Mouse (Mus musculus) liver, adult 2 months (tissue): ENCODE results near the gene Arg2. TPM values are rescaled to one million over a fixed set of nuclear protein-coding genes. Genes with fewer than 3 reads are reported as not detected.

Experiments used
- DNase-seq: peaks from one replicate; pipeline ENCODE4 v3.0.0-alpha.2; 2011; ENCODE audit warnings: low read depth, low spot score; ENCODE audit errors: extremely low read depth
- H3K27ac ChIP-seq: fragments of 200-500 bp; replicated peaks from 2 replicates; pipeline ENCODE4 v1.5.1; 2012; ENCODE audit warnings: low read depth, mild to moderate bottlenecking, control low read depth, inconsistent platforms, low read length; ENCODE audit not compliant: insufficient read depth
- H3K27me3 ChIP-seq: fragments of 200-500 bp; 2 replicates; pipeline ENCODE4 v1.6.1; 2012; ENCODE audit warnings: mild to moderate bottlenecking, moderate library complexity, low read length, inconsistent platforms; ENCODE audit not compliant: control insufficient read depth, insufficient read depth
- H3K36me3 ChIP-seq: fragments of 200-500 bp; 2 replicates; pipeline ENCODE4 v1.6.1; 2012; ENCODE audit warnings: low read length, inconsistent platforms; ENCODE audit not compliant: control insufficient read depth, insufficient read depth
- H3K4me1 ChIP-seq: fragments of 200-500 bp; 2 replicates; pipeline ENCODE4 v1.6.1; 2011; ENCODE audit warnings: low read length; ENCODE audit not compliant: control insufficient read depth, insufficient read depth
- H3K4me3 ChIP-seq: fragments of 200-500 bp; 2 replicates; pipeline ENCODE4 v1.5.1; 2011; ENCODE audit warnings: low read depth, mild to moderate bottlenecking, control low read depth, low read length, moderate library complexity; ENCODE audit not compliant: insufficient read depth
- H3K79me2 ChIP-seq: fragments of 200-500 bp; 2 replicates; pipeline ENCODE4 v1.6.1; 2012; ENCODE audit warnings: inconsistent platforms, mild to moderate bottlenecking, low read length, moderate library complexity; ENCODE audit not compliant: control insufficient read depth, insufficient read depth
- H3K9ac ChIP-seq: fragments of 200-500 bp; 2 replicates; pipeline ENCODE4 v1.6.1; 2012; ENCODE audit warnings: low read depth, mild to moderate bottlenecking, control low read depth, inconsistent platforms, low read length
- CTCF ChIP-seq: fragments of 200-500 bp; IDR thresholded peaks from 2 replicates; pipeline ENCODE4 v1.5.1; 2011; ENCODE audit warnings: low read depth, low read length, control low read depth
- POLR2A ChIP-seq: fragments of 200-500 bp; IDR thresholded peaks from 2 replicates; pipeline ENCODE4 v1.6.1; 2011; ENCODE audit warnings: low read length, control low read depth; ENCODE audit not compliant: insufficient read depth; ENCODE audit errors: extremely low read depth
- WGBS: fragments of 180-500 bp; shearing (Covaris S2); methylation state at CpG from one replicate; pipeline ENCODE4 v1.1.7; 2018; 5-methylcytosine and 5-hydroxymethylcytosine counted together
- polyA plus RNA-seq: library from polyadenylated mRNA; depleted of rRNA; stranded (reverse); fragments of >200 nt; gene quantifications from 2 replicates; pipeline ENCODE4 v1.2.3, GENCODE M21; 2012
- total RNA-seq: library from RNA; depleted of rRNA; stranded (reverse); fragments of >200 nt; gene quantifications from 2 replicates; pipeline ENCODE4 v1.2.3, GENCODE M21; 2014

The Arg2 gene
- total and polyA plus RNA-seq, 2 experiments = 0.46 TPM; not detected in 1

DNA sequence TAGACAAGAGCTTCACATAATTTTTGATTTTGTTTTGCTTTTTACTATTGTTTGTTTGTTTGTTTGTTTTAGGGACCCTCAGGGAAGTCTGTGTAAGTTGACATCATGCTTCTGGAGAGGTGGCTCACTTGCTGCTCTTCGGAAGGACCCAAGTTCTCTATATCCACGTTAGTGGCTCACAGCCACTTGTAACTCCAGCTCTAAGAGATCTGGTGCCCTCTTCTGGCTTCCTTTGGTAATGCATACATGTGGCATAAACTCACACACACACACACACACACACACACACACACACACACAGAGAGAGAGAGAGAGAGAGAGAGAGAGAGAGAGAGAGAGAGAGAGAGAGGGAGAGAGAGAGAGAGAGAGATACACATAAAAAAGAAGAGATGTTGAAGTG lies 26.0 kb upstream of the Arg2 start:
- H3K27me3 ChIP-seq = 0 out of 2 replicates have a peak, but pooled peaks cover 3% of the 10 kb centered on the region
- no peaks in the 10 kb centered on the region for H3K79me2 ChIP-seq
- H3K4me3 ChIP-seq = no peak overlapping the region
- WGBS = 84% methylated on average over 2 of the region's 2 CpGs
- no peaks in the 10 kb centered on the region for H3K36me3 ChIP-seq
- peaks cover 2% of the 10 kb centered on the region; the same call in 1 of the 2 replicates for H3K4me1 ChIP-seq
- no peak for DNase-seq
- H3K9ac ChIP-seq = no peak overlapping the region
- no peak overlapping the region for H3K27ac ChIP-seq
- TF ChIP-seq CTCF (no peak), POLR2A (no peak)

DNA sequence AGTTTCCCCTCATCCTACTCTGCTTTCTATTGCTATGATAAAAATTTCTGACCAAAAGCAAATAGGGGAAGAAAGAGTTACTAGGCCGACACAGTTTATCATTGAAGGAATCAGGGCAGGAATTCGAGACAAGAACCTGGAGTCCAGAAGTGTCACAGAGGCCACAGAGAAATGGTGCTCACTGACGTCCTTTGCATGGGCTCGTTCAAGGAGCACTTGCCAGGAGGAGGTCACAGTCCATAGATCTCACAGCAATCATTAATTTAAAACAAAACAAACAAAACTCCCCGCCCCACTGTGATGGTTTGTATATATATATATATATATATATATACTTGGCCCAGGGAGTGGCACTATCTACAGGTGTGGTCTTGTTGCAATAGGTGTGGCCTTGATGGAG lies 25.3 kb upstream of the Arg2 start:
- H3K9ac ChIP-seq = no peak overlapping the region
- no peaks in the 10 kb centered on the region for H3K36me3 ChIP-seq
- no peak for DNase-seq
- no peaks in the 10 kb centered on the region for H3K79me2 ChIP-seq
- H3K4me1 ChIP-seq = peaks cover 2% of the 10 kb centered on the region; the same call in 1 of the 2 replicates
- no peak for TF ChIP-seq POLR2A
- no peak for TF ChIP-seq CTCF
- no peak overlapping the region for H3K27ac ChIP-seq
- H3K27me3 ChIP-seq = 0 out of 2 replicates have a peak, but pooled peaks cover 3% of the 10 kb centered on the region
- 81% methylated on average over 5 of the region's 5 CpGs for WGBS
- H3K4me3 ChIP-seq = no peak overlapping the region

DNA sequence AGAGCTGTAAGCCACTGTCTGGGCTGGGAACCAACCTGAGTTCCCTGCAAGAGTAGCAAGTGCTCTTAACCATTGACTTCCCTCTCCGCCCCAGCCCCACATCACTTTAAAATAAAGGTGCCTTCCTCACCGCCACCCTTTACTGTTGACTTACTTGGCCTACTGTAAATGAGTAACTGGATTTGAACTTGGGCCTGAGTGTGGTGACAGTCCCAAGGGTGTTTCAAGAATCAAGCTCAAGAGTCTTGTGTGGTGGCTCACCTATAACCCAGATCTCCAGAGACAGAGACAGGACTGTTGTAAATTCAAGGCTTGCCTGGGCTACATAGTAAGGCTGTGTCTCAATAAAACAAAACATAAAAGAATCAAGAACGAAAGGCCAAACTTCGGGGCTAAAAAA lies 11.6 kb upstream of the Arg2 start:
- no peaks in the 10 kb centered on the region for H3K36me3 ChIP-seq
- H3K9ac ChIP-seq = no peak overlapping the region
- no peaks in the 10 kb centered on the region for H3K4me1 ChIP-seq
- TF ChIP-seq CTCF (no peak), POLR2A (no peak)
- no peak overlapping the region for H3K4me3 ChIP-seq
- WGBS = 89% methylated on average over 4 of the region's 4 CpGs
- no peak for DNase-seq
- no peaks in the 10 kb centered on the region for H3K27me3 ChIP-seq
- H3K79me2 ChIP-seq = no peaks in the 10 kb centered on the region
- H3K27ac ChIP-seq = no peak overlapping the region

DNA sequence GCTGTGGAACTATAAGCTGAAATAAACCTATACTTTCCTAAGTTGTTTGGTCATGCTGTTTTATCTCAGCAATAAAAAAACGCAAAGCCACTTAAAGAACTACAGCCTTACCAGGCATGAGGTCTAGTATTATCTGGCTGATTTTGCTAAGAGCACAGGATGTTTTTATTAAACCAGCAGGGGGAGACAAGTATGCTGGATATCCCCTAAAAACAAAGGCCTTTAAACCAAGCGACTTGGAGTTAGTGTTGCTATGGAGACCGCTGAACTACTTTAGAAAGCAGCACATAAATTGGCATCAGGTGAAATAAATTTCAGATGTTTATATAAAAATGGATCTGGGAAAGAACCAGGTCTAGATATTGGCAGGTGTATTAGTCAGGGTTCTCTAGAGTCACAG lies 7.8 kb upstream of the Arg2 start:
- H3K36me3 ChIP-seq = no peaks in the 10 kb centered on the region
- no peak for TF ChIP-seq POLR2A
- TF ChIP-seq CTCF = no peak
- DNase-seq = no peak
- H3K79me2 ChIP-seq = no peaks in the 10 kb centered on the region
- WGBS = 39% methylated on average over 3 of the region's 3 CpGs
- H3K4me3 ChIP-seq = no peak overlapping the region
- no peaks in the 10 kb centered on the region for H3K4me1 ChIP-seq
- H3K27me3 ChIP-seq = no peaks in the 10 kb centered on the region
- no peak overlapping the region for H3K9ac ChIP-seq
- no peak overlapping the region for H3K27ac ChIP-seq

DNA sequence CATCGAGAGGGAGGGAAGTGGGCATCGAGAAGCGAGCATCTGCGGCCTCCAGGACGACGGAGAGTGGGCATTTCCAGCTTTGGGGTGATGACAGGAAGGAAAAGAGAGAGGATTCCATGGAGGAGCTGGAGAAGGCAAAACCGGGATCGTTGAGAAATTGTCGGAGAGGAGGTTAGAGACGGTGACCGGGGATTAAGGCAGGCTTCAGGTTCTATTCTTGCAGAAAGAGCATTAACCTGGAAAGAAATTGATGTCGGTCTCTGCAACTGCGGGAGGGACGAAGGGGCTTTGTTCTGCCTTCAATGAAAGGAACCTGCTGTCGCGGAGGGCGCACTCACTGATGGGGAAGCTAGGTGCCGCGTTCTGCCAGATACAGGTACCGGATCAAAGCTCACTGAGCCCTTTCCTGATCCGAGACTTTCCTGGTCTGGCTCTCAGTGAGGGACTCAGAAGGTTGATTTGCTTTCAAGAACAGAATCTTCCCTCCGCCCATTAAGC lies 650 bp downstream of the Arg2 start:
- TF ChIP-seq POLR2A (no peak), CTCF (no peak)
- no peak overlapping the region for H3K9ac ChIP-seq

DNA sequence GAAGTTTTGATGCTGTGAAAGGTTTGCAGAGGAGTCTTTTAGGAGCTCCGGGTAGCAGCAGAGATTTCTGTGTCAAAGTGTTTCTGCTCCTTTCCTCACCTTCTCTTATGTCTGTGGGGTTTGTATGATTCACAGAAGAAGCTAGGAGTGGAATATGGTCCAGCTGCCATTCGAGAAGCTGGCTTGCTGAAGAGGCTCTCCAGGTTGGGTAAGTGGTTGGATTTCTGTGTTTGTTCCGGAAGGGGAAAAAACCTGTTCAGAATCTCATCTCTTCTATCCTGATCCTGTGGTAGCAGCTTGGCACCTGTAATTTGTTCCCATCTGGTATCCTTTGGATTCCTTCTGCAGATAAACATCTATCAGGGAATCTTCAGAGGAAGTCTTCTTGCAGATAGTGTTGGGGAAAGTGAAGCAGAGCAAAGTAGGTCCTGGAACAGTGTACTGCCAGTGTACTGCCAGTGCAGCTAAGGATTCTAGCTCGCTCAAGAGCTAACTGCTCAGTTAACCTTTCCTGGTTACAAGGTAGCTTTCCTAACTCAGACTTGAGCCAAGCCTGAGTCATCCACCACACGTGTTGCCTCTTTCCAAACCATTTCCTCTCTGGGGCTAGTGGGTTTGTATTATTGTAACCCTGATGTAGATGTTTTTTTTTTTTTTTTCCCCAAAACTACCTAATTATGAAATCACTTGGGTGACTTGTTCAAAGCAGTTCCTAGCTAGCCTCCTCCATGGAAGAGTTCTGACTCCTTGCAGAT lies 1.3 kb downstream of the Arg2 start:
- DNase-seq = no peak

More for the DNA sequence above, 650 bp downstream of the Arg2 start:
- WGBS = 3% methylated on average over 22 of the region's 22 CpGs
- H3K4me1 ChIP-seq = peaks cover 7% of the 10 kb centered on the region; the same call in 1 of the 2 replicates
- H3K36me3 ChIP-seq = no peaks in the 10 kb centered on the region
- H3K27ac ChIP-seq = no peak overlapping the region
- peaks cover 13% of the 10 kb centered on the region; the same call in 1 of the 2 replicates for H3K27me3 ChIP-seq
- H3K4me3 ChIP-seq = peak overlapping the region; percentile 23; the same call in 1 of the 2 replicates
- no peak for DNase-seq
- H3K79me2 ChIP-seq = no peaks in the 10 kb centered on the region

More for the DNA sequence above, 1.3 kb downstream of the Arg2 start:
- Histone ChIP-seq H3K27me3 (peaks cover 13% of the 10 kb centered on the region; the same call in 1 of the 2 replicates), H3K4me3 (no peak overlapping the region), H3K4me1 (peaks cover 7% of the 10 kb centered on the region; the same call in 1 of the 2 replicates), H3K36me3 (no peaks in the 10 kb centered on the region), H3K27ac (no peak overlapping the region), H3K79me2 (no peaks in the 10 kb centered on the region), H3K9ac (no peak overlapping the region)
- 41% methylated on average over 5 of the region's 5 CpGs for WGBS
- TF ChIP-seq CTCF = no peak
- no peak for TF ChIP-seq POLR2A
